Mouse (Mus musculus) midbrain, embryonic 12.5 days (tissue): ENCODE results near the gene Lrrc3c. TPM values are rescaled to one million over a fixed set of nuclear protein-coding genes. Genes with fewer than 3 reads are reported as not detected.
"Not testable (repeated sequence)": the region's sequence is repeated elsewhere in the genome, so short reads cannot be mapped to it uniquely, and the experiment has no call there.

Experiments
- ATAC-seq: fragments of 200-750 bp; cut with Nextera tagmentation; 2 replicates; pipeline ENCODE4 v1.8.0; 2017; ENCODE audit warnings: low read depth, moderate TSS enrichment, moderate library complexity; ENCODE audit not compliant: low FRiP score
- H3K27ac ChIP-seq: fragments of 300-500 bp; sonication (generic); replicated peaks from 2 replicates; pipeline ENCODE4 v1.5.1; 2016; ENCODE audit warnings: mild to moderate bottlenecking
- H3K27me3 ChIP-seq: fragments of 300-500 bp; sonication (generic); 2 replicates; pipeline ENCODE4 v1.6.1; 2016; ENCODE audit warnings: mild to moderate bottlenecking
- H3K36me3 ChIP-seq: fragments of 300-500 bp; sonication (generic); 2 replicates; pipeline ENCODE4 v1.6.1; 2016
- H3K4me1 ChIP-seq: fragments of 300-500 bp; sonication (generic); 2 replicates; pipeline ENCODE4 v1.6.1; 2016
- H3K4me2 ChIP-seq: fragments of 300-500 bp; sonication (generic); replicated peaks from 2 replicates; pipeline ENCODE4 v1.6.1; 2016; ENCODE audit warnings: mild to moderate bottlenecking, moderate library complexity
- H3K4me3 ChIP-seq: fragments of 300-500 bp; sonication (generic); 2 replicates; pipeline ENCODE4 v1.5.1; 2016; ENCODE audit warnings: mild to moderate bottlenecking
- H3K9ac ChIP-seq: fragments of 300-500 bp; sonication (generic); replicated peaks from 2 replicates; pipeline ENCODE4 v1.6.1; 2016; ENCODE audit warnings: mild to moderate bottlenecking, moderate library complexity
- H3K9me3 ChIP-seq: fragments of 300-500 bp; sonication (generic); 2 replicates; pipeline ENCODE4 v1.6.1; 2016; ENCODE audit warnings: mild to moderate bottlenecking
- WGBS: fragments of 180-500 bp; shearing (Covaris S2); methylation state at CpG from one replicate; pipeline ENCODE4 v1.1.7; 2016; 5-methylcytosine and 5-hydroxymethylcytosine counted together
- polyA plus RNA-seq: library from polyadenylated mRNA; unstranded; fragments of >200 nt; fragmentation: Nextera tagmentation; extraction: Ambion mirVana; gene quantifications from 2 replicates; pipeline ENCODE4 v1.2.1, GENCODE M21; 2016

Lrrc3c gene
- polyA plus RNA-seq, 1 experiment from 2014 or later = not detected

DNA sequence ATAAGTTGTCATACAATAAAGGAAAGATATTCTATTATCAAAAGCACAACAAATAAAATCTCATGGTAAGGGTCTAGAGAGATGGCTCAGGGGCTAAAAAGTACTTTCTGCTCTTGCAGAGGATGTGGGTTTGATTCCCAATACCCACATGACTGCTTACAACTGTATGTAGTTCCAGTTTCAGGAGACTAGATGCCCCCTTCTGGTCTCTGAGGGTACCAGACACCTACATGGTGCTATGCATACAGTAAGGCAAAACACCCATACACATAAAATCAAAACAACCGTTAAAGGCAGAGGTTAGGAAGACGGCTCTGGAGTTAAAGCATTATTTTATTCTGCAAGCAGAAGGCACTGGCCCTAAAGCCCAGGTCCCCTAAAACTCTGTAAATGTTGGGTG lies 5.9 kb downstream of the Lrrc3c start:
- Histone ChIP-seq H3K4me3 (no peak overlapping the region), H3K27me3 (peaks cover 43% of the 10 kb centered on the region), H3K4me2 (no peak overlapping the region), H3K36me3 (no peaks in the 10 kb centered on the region), H3K4me1 (peaks cover 7% of the 10 kb centered on the region), H3K9ac (no peak overlapping the region), H3K27ac (no peak overlapping the region), H3K9me3 (no peaks in the 10 kb centered on the region)
- 90% methylated on average over 2 of the region's 2 CpGs for WGBS
- no peak for ATAC-seq

DNA sequence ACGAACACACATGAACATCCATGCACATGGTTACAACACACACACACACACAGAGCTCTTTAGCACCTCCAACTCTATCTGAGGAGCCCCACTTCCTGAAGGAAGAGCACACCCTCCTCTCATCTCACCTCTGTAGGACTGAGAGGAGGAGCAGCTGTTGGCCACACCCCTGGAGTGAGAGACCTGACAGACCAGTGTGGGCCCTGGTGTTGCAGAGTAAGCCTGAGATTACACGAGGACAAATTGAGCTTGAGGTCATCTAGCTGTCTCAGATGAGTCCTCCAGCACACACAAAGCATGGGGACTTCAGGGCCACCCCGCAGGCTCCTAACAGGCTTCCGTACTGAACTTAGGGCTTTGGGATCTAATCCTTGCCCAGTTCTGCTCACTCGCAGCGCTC lies 6.8 kb downstream of the Lrrc3c start:
- H3K9ac ChIP-seq, H3K9me3 ChIP-seq, H3K4me2 ChIP-seq, ATAC-seq, H3K36me3 ChIP-seq, H3K27ac ChIP-seq, H3K4me1 ChIP-seq, H3K4me3 ChIP-seq: not testable (repeated sequence)
- WGBS = 71% methylated on average over 6 of the region's 6 CpGs
- H3K27me3 ChIP-seq = peaks cover 33% of the 10 kb centered on the region; the same call in 1 of the 2 replicates

DNA sequence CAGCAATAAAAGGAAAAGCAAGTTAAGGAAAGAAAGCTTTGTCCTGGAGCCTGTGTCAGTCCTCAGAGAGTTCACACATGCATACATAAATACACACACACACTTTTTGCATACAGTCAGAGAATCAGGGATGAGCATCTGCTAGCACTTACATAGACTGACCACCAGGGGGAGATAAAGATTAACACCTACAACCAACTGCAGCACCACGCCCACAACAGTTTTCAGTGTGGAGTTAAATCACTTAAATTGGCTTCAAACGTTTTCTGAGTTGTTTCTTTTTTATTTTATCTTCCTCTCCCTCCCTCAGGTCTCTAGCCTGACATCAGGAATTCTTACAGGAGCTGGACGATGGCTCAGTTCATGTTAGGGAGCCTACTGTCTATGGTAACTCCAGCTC lies 8.7 kb downstream of the Lrrc3c start:
- H3K9me3 ChIP-seq = no peaks in the 10 kb centered on the region
- no peak overlapping the region for H3K27ac ChIP-seq
- H3K27me3 ChIP-seq = peaks cover 19% of the 10 kb centered on the region; the same call in 1 of the 2 replicates
- no peak for ATAC-seq
- no peaks in the 10 kb centered on the region for H3K36me3 ChIP-seq
- WGBS = 15% methylated on average over 3 of the region's 3 CpGs
- no peak overlapping the region for H3K9ac ChIP-seq
- H3K4me3 ChIP-seq = no peak overlapping the region
- H3K4me1 ChIP-seq = peaks cover 7% of the 10 kb centered on the region
- no peak overlapping the region for H3K4me2 ChIP-seq

DNA sequence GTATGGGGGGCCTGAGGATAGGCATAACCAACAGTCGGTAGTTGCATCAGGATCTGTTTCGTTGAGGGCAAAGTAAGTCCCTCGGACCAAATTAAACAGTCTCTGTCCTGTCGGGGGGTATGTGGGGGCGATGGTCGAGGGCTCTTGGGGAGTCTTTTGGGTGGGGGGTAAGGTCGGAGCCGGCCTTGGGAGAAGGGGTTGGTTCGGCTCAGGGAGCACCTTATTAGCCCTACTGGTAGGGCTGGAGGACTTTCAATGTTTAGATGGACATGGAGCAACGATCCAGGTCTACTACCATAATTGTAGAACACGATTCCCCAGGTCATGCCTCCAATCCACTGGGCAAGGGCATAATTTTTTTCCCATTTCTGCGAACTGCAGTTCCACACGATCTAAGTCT lies 22.7 kb downstream of the Lrrc3c start:
- H3K4me1 ChIP-seq = no peaks in the 10 kb centered on the region
- no peak overlapping the region for H3K27ac ChIP-seq
- 94% methylated on average over 13 of the region's 13 CpGs for WGBS
- H3K36me3 ChIP-seq = no peaks in the 10 kb centered on the region
- H3K27me3 ChIP-seq = no peaks in the 10 kb centered on the region
- H3K4me2 ChIP-seq = no peak overlapping the region
- H3K9ac ChIP-seq = no peak overlapping the region
- ATAC-seq = no peak
- peaks cover 6% of the 10 kb centered on the region; the same call in 1 of the 2 replicates for H3K9me3 ChIP-seq
- no peak overlapping the region for H3K4me3 ChIP-seq

DNA sequence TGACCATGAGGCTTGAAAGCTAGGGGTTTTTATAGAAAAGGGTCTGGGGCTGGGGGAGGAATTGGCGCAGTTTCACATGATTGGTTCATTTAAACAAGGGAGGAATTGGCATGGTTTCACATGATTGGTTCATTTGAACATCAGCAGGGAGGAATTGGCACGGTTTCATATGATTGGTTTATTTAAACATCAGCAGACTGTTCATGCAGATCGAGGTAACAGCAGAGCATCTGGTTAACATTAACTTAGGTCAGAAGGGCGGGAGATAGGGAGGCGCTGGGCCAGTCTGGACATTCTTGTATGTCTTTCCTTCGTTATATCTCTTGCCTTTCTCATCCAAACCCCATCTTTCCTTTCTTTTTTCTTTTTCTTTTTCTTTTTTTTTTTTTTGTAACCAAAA lies 25.9 kb downstream of the Lrrc3c start:
- H3K9ac ChIP-seq, H3K9me3 ChIP-seq, H3K4me2 ChIP-seq, H3K4me3 ChIP-seq, H3K36me3 ChIP-seq, H3K27me3 ChIP-seq, ATAC-seq, H3K27ac ChIP-seq, H3K4me1 ChIP-seq: not testable (repeated sequence)
- WGBS = 87% methylated on average over 6 of the region's 6 CpGs

GRCm38 (mm10) chr11:98624381-98624780 lies 26.3 kb downstream of the Lrrc3c start:
- ATAC-seq, H3K4me3 ChIP-seq, H3K27me3 ChIP-seq, H3K9ac ChIP-seq, H3K4me1 ChIP-seq, H3K36me3 ChIP-seq, H3K4me2 ChIP-seq, H3K9me3 ChIP-seq, H3K27ac ChIP-seq: not testable (repeated sequence)
- WGBS = 95% methylated on average over 2 of the region's 2 CpGs

- H3K9ac ChIP-seq = no peak within 1 kb of the TSS
- no peak for ATAC-seq
- 91% methylated on average over 10 of the region's 10 CpGs for WGBS
- peaks cover 3% of the 10 kb centered on the region; the same call in 1 of the 2 replicates for H3K9me3 ChIP-seq
- no peak within 1 kb of the TSS for H3K4me2 ChIP-seq
- H3K36me3 ChIP-seq = no peaks in the 10 kb centered on the region
- no peaks in the 10 kb centered on the region for H3K4me1 ChIP-seq
- H3K4me3 ChIP-seq = no peak within 1 kb of the TSS
- no peaks in the 10 kb centered on the region for H3K27me3 ChIP-seq
- H3K27ac ChIP-seq = no peak within 1 kb of the TSS
Measured at GRCm38 (mm10) chr11:98625611-98626410, 27.7 kb downstream of the Lrrc3c start, which contains the start of the genes Gm12355 and Gsdma3. Gene Gm12355, minus strand, starts transcription at chr11:98625661. Gene Gsdma3, plus strand, starts transcription at chr11:98626360.

DNA sequence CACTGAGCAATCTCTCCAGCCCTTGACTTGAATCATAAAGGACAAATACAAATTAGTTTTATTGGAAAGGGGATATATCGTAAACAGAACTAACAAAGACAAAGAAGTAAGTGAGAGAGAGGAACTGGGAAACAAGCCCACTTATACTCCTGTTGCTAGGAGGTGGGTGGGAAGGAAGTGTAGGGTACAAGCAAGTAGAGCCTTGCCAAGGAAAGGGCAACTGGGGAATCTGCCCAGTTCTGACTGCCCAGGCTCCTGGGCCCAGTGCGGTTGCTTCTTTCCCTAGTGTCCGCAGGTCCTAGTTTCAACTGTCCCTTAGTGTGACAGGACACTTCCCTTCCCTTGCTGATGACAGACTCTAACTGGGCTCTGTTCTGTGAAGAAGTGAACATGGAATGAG lies 30.6 kb downstream of the Lrrc3c start:
- Histone ChIP-seq H3K27ac (no peak overlapping the region), H3K4me2 (no peak overlapping the region), H3K9ac (no peak overlapping the region), H3K4me3 (no peak overlapping the region), H3K36me3 (no peaks in the 10 kb centered on the region), H3K9me3 (no peaks in the 10 kb centered on the region), H3K4me1 (no peaks in the 10 kb centered on the region), H3K27me3 (peaks cover 8% of the 10 kb centered on the region; the same call in 1 of the 2 replicates)
- no peak for ATAC-seq
- 100% methylated on average over 3 of the region's 3 CpGs for WGBS

GRCm38 (mm10) chr11:98630646-98631045 lies 32.6 kb downstream of the Lrrc3c start:
- 87% methylated on average over 5 of the region's 5 CpGs for WGBS
- no peak overlapping the region for H3K27ac ChIP-seq
- no peak for ATAC-seq
- H3K9me3 ChIP-seq = no peaks in the 10 kb centered on the region
- H3K9ac ChIP-seq = no peak overlapping the region
- H3K4me3 ChIP-seq = no peak overlapping the region
- H3K27me3 ChIP-seq = peaks cover 8% of the 10 kb centered on the region; the same call in 1 of the 2 replicates
- no peaks in the 10 kb centered on the region for H3K36me3 ChIP-seq
- H3K4me2 ChIP-seq = no peak overlapping the region
- H3K4me1 ChIP-seq = no peaks in the 10 kb centered on the region

DNA sequence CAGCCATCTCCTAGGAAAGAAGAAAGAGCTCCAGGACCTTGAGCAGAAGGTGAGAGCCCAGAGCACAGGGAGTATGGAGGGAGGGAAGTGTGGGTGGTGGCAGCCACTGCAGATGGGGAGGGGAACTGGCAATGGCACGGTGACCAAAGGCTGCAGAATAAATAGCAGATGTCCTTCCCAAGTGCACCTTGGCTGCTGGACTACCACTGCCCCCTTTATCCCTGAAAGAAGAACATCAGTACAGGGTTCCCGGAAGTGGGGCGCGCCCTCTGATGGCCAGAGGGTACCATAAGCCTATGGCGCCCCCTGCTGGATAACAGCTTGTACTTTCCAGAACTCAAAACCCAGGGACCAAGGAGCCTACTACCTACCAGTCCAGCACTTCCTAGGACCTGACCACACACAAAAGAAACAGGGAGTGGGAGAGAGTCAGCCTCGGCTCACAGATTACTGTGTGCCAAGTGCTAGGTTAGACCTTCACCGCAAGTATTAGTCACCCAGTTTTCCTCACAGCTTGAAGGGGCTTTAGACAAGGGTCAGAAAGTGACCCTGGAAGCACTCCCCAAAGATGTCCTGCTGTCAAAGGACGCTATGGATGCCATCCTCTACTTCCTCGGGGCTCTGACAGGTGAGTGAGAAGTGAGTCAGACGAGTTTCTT lies 37.4 kb downstream of the Lrrc3c start:
- 42% methylated on average over 10 of the region's 10 CpGs for WGBS
- H3K4me1 ChIP-seq, H3K9ac ChIP-seq, H3K9me3 ChIP-seq, ATAC-seq, H3K4me3 ChIP-seq, H3K27ac ChIP-seq, H3K4me2 ChIP-seq, H3K27me3 ChIP-seq, H3K36me3 ChIP-seq: not testable (repeated sequence)

DNA sequence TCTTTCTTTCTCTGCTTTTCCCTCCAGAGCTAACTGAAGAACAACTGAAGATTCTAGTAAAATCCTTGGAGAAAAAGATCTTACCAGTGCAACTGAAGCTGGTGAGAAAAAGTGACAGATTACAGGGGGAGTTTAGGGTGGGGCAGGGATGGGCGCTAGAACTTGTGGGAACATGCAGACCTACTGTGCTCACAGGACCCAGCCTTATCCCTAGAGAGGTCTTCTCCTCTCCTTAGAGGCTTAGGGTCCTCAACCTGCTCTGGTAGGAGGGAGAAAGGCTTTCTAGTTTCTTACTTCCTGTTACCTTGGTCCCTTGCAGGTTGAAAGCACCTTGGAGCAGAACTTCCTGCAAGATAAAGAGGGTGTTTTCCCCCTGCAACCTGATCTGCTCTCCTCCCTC lies 39.4 kb downstream of the Lrrc3c start:
- no peak overlapping the region for H3K9ac ChIP-seq
- no peak overlapping the region for H3K4me3 ChIP-seq
- H3K27ac ChIP-seq = no peak overlapping the region
- peaks cover 7% of the 10 kb centered on the region; the same call in 1 of the 2 replicates for H3K27me3 ChIP-seq
- H3K9me3 ChIP-seq = no peaks in the 10 kb centered on the region
- no peaks in the 10 kb centered on the region for H3K4me1 ChIP-seq
- H3K4me2 ChIP-seq = no peak overlapping the region
- 63% methylated on average over 1 of the region's 1 CpGs for WGBS
- no peaks in the 10 kb centered on the region for H3K36me3 ChIP-seq
- no peak for ATAC-seq

DNA sequence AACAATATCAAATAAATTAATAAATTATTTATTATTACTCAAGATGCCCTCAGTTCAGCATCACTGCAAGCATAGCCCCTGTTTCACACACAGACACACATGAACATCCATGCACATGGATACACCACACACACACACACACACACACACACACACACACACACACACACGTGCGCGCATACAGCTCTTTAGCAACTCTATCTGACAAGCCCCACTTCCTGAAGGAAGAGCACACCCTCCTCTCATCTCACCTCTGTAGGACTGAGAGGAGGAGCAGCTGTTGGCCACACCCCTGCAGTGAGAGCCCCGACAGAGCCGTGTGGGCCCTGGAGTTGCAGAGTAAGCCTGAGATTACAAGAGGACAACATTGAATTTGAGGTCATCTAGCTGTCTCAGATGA lies 42.0 kb downstream of the Lrrc3c start:
- Histone ChIP-seq H3K27ac (no peak overlapping the region), H3K9me3 (no peaks in the 10 kb centered on the region), H3K4me3 (no peak overlapping the region), H3K4me2 (no peak overlapping the region), H3K27me3 (no peaks in the 10 kb centered on the region; the same call in 1 of the 2 replicates), H3K9ac (no peak overlapping the region), H3K36me3 (no peaks in the 10 kb centered on the region), H3K4me1 (no peaks in the 10 kb centered on the region)
- WGBS = 77% methylated on average over 5 of the region's 5 CpGs
- no peak for ATAC-seq
